Mouse (Mus musculus): ENCODE results near the gene Uck2. TPM values are rescaled to one million over a fixed set of nuclear protein-coding genes. Genes with fewer than 3 reads are reported as not detected.

The Uck2 gene
- polyA plus RNA-seq, 1 experiment = 255 TPM

DNA sequence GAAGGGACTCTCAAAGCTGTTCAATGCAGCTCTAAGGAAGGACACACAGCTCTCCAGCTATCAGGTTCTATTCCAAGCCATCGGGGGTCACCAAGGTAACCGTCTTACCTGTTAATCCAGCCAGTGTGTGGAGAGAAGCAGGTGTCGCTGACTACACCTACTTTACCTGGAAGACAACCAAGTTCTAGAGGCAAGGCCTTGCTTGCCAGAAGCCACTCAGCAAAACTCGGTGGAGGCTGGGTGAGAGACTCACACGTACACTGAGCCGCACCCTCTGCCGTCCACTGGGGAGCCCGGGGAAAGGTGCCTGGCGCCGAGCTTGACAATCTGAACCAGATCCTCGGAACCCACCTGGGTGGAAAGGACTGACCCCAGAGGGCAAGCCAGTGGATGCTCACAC is 23.4 kb downstream of the Uck2 start:
- no peaks in the 10 kb centered on the region for H3K36me3 ChIP-seq (ENCODE audit: control insufficient read depth, insufficient read depth, low read length, poor library complexity, severe bottlenecking)
- no peak overlapping the region for H3K27ac ChIP-seq (ENCODE audit: insufficient read depth, low read length)
- H3K4me1 ChIP-seq (ENCODE audit: control insufficient read depth, insufficient read depth, low read length) = peaks cover 5% of the 10 kb centered on the region
- no peak for TF ChIP-seq POLR2A (IDR thresholded peaks at IDR 0.05; ENCODE audit: insufficient read depth, low read length)
- TF ChIP-seq CTCF (IDR thresholded peaks at IDR 0.05; ENCODE audit: low read depth, low read length) = no peak
- no peak for TF ChIP-seq EP300 (IDR thresholded peaks at IDR 0.05; ENCODE audit: insufficient read depth, low read depth, low read length)
- no peak overlapping the region for H3K4me3 ChIP-seq (ENCODE audit: low read depth, low read length)
- H3K27me3 ChIP-seq (ENCODE audit: control insufficient read depth, insufficient read depth, low read length, poor library complexity, severe bottlenecking) = no peaks in the 10 kb centered on the region
- no peaks in the 10 kb centered on the region for H3K9me3 ChIP-seq (replicated peaks; ENCODE audit: control insufficient read depth, insufficient read depth, low read length, poor library complexity, severe bottlenecking)
- H3K9ac ChIP-seq (ENCODE audit: low read depth, poor library complexity, severe bottlenecking) = no peak overlapping the region

DNA sequence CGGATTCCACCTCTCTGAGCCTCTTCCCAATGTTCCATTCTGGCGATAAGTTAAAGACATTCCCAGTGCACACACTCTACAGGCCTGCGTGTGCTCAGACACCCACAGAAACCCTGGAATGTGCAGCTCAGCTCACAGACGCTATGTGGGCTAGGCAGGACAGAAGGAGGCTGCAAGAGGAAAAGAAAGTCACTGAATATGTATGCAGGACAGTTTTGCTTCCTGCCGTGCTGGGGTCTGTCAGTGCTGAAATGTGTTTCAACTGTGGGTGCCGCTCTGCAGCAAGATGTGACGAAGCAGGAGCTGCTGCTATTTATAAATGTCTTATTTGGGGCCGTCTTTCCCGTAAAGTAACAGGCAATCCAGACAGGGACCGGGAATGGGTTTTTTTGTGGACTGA is 25.4 kb downstream of the Uck2 start:
- Histone ChIP-seq H3K9ac (ENCODE audit: low read depth, poor library complexity, severe bottlenecking) (no peak overlapping the region), H3K36me3 (ENCODE audit: control insufficient read depth, insufficient read depth, low read length, poor library complexity, severe bottlenecking) (no peaks in the 10 kb centered on the region), H3K27ac (ENCODE audit: insufficient read depth, low read length) (no peak overlapping the region), H3K4me1 (ENCODE audit: control insufficient read depth, insufficient read depth, low read length) (peaks cover 9% of the 10 kb centered on the region), H3K27me3 (ENCODE audit: control insufficient read depth, insufficient read depth, low read length, poor library complexity, severe bottlenecking) (no peaks in the 10 kb centered on the region), H3K4me3 (ENCODE audit: low read depth, low read length) (no peak overlapping the region), H3K9me3 (replicated peaks; ENCODE audit: control insufficient read depth, insufficient read depth, low read length, poor library complexity, severe bottlenecking) (no peaks in the 10 kb centered on the region)
- TF ChIP-seq EP300 (IDR thresholded peaks at IDR 0.05; ENCODE audit: insufficient read depth, low read depth, low read length) (no peak), POLR2A (IDR thresholded peaks at IDR 0.05; ENCODE audit: insufficient read depth, low read length) (no peak), CTCF (IDR thresholded peaks at IDR 0.05; ENCODE audit: low read depth, low read length) (no peak)

DNA sequence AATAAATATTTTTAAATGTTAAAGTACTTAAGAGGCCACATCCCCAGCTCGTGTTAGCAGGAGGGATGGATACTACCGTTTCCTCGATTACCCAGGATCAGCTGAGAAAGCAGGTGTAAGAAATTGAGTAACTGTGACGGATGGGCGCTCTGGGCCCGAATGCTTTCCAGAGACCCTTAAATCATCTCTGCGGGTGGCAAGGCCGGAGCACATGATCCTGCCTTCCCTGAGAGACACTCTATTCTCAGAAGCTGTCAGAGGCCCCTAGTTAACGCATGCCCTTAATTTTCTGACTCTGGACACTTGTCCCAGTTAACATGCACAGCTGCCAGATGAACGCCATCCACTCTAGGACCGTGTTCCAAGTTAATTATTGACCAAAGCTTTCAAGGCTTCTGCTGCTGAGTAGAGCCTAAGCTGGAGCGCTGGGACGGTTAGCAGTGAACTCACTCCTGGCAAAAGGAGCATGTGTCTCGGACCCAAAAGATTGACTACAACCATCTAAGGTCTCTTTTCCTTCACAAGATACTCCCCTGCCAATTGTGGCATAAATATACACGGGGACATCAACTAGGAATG is 28.3 kb downstream of the Uck2 start:
- H3K27me3 ChIP-seq (ENCODE audit: control insufficient read depth, insufficient read depth, low read length, poor library complexity, severe bottlenecking) = no peaks in the 10 kb centered on the region
- no peaks in the 10 kb centered on the region for H3K36me3 ChIP-seq (ENCODE audit: control insufficient read depth, insufficient read depth, low read length, poor library complexity, severe bottlenecking)
- no peak overlapping the region for H3K27ac ChIP-seq (ENCODE audit: insufficient read depth, low read length)
- no peak overlapping the region for H3K4me3 ChIP-seq (ENCODE audit: low read depth, low read length)
- H3K9ac ChIP-seq (ENCODE audit: low read depth, poor library complexity, severe bottlenecking) = no peak overlapping the region
- peaks cover 4% of the 10 kb centered on the region for H3K4me1 ChIP-seq (ENCODE audit: control insufficient read depth, insufficient read depth, low read length)
- no peaks in the 10 kb centered on the region for H3K9me3 ChIP-seq (replicated peaks; ENCODE audit: control insufficient read depth, insufficient read depth, low read length, poor library complexity, severe bottlenecking)
- TF ChIP-seq POLR2A (IDR thresholded peaks at IDR 0.05; ENCODE audit: insufficient read depth, low read length) = no peak

DNA sequence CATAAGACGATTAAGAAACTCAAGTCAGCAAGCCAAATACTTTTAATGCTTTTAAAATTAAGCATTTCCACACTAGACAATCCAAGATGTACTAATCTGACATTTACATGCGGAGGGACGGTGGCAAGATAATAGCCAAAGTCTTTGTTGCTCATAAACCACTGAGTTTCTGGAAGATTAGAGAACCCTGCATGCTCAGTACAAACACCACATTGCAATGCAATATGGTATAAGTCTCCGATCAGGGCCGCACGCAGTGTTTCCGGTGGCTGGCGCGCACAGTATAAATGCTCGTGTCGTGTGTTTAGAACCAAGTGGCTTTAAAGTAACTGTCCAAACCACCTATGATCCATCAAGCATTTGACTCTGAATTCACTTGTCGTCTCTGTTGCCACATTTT is 31.5 kb downstream of the Uck2 start:
- TF ChIP-seq CTCF (IDR thresholded peaks at IDR 0.05; ENCODE audit: low read depth, low read length) (no peak), POLR2A (IDR thresholded peaks at IDR 0.05; ENCODE audit: insufficient read depth, low read length) (no peak), EP300 (IDR thresholded peaks at IDR 0.05; ENCODE audit: insufficient read depth, low read depth, low read length) (no peak)
- Histone ChIP-seq H3K27ac (ENCODE audit: insufficient read depth, low read length) (no peak overlapping the region), H3K4me3 (ENCODE audit: low read depth, low read length) (no peak overlapping the region), H3K9ac (ENCODE audit: low read depth, poor library complexity, severe bottlenecking) (no peak overlapping the region), H3K9me3 (replicated peaks; ENCODE audit: control insufficient read depth, insufficient read depth, low read length, poor library complexity, severe bottlenecking) (no peaks in the 10 kb centered on the region), H3K4me1 (ENCODE audit: control insufficient read depth, insufficient read depth, low read length) (peaks cover 7% of the 10 kb centered on the region), H3K36me3 (ENCODE audit: control insufficient read depth, insufficient read depth, low read length, poor library complexity, severe bottlenecking) (no peaks in the 10 kb centered on the region), H3K27me3 (ENCODE audit: control insufficient read depth, insufficient read depth, low read length, poor library complexity, severe bottlenecking) (no peaks in the 10 kb centered on the region)

DNA sequence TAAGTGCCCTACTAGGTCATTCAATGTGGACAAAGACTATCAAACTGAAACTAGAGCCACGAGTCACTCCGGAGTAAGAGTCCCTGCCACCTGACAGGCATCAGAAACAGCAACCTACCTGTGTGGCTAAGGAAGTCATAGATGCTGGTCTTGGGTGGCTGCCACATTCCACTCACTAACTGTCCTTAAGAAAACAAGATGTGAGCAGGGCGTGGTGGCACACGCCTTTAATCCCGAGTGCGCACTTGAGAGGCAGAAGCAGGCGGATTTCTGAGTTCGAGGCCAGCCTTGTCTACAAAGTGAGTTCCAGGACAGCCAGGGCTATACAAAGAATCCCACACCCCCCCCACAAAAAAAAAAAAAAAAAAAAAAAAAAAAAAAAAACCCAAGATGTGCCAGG is 35.2 kb downstream of the Uck2 start:
- TF ChIP-seq POLR2A (IDR thresholded peaks at IDR 0.05; ENCODE audit: insufficient read depth, low read length) = no peak
- no peak for TF ChIP-seq EP300 (IDR thresholded peaks at IDR 0.05; ENCODE audit: insufficient read depth, low read depth, low read length)
- TF ChIP-seq CTCF (IDR thresholded peaks at IDR 0.05; ENCODE audit: low read depth, low read length) = no peak
- H3K27me3 ChIP-seq (ENCODE audit: control insufficient read depth, insufficient read depth, low read length, poor library complexity, severe bottlenecking) = no peaks in the 10 kb centered on the region

DNA sequence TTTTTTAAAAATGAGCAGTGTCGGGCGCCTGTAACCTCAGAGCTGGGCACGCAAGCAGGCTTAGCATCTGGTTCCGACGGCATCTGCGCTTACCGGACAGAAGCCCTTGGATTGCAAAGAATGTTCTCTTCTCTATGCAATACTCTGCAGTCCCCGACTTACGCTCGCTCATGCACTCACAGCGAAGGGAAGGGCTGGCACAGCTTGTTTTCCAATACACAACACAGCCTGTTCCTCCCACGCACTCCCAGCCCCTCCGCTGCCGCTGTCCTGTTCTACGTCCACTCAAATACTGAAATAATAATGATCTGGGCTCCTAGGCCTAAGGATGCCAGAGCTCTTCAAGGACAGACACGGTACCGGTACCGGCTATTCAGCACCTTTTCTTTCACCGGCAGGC is 35.9 kb downstream of the Uck2 start:
- H3K9me3 ChIP-seq (replicated peaks; ENCODE audit: control insufficient read depth, insufficient read depth, low read length, poor library complexity, severe bottlenecking) = no peaks in the 10 kb centered on the region
- no peaks in the 10 kb centered on the region for H3K36me3 ChIP-seq (ENCODE audit: control insufficient read depth, insufficient read depth, low read length, poor library complexity, severe bottlenecking)
- peaks cover 3% of the 10 kb centered on the region for H3K4me1 ChIP-seq (ENCODE audit: control insufficient read depth, insufficient read depth, low read length)
- no peak overlapping the region for H3K9ac ChIP-seq (ENCODE audit: low read depth, poor library complexity, severe bottlenecking)
- no peaks in the 10 kb centered on the region for H3K27me3 ChIP-seq (ENCODE audit: control insufficient read depth, insufficient read depth, low read length, poor library complexity, severe bottlenecking)
- no peak overlapping the region for H3K4me3 ChIP-seq (ENCODE audit: low read depth, low read length)
- no peak overlapping the region for H3K27ac ChIP-seq (ENCODE audit: insufficient read depth, low read length)
- TF ChIP-seq CTCF (IDR thresholded peaks at IDR 0.05; ENCODE audit: low read depth, low read length) = no peak
- TF ChIP-seq EP300 (IDR thresholded peaks at IDR 0.05; ENCODE audit: insufficient read depth, low read depth, low read length) = no peak
- no peak for TF ChIP-seq POLR2A (IDR thresholded peaks at IDR 0.05; ENCODE audit: insufficient read depth, low read length)

More for the DNA sequence above, 35.2 kb downstream of the Uck2 start:
- H3K27ac ChIP-seq (ENCODE audit: insufficient read depth, low read length) = no peak overlapping the region
- H3K4me1 ChIP-seq (ENCODE audit: control insufficient read depth, insufficient read depth, low read length) = peaks cover 3% of the 10 kb centered on the region
- no peak overlapping the region for H3K4me3 ChIP-seq (ENCODE audit: low read depth, low read length)
- H3K36me3 ChIP-seq (ENCODE audit: control insufficient read depth, insufficient read depth, low read length, poor library complexity, severe bottlenecking) = no peaks in the 10 kb centered on the region
- H3K9me3 ChIP-seq (replicated peaks; ENCODE audit: control insufficient read depth, insufficient read depth, low read length, poor library complexity, severe bottlenecking) = no peaks in the 10 kb centered on the region
- H3K9ac ChIP-seq (ENCODE audit: low read depth, poor library complexity, severe bottlenecking) = no peak overlapping the region
